Mouse (Mus musculus): ENCODE measurements at regions not wholly inside any gene's neighbourhood (a gene's known extent, or its start where the extent isn't known, plus 50 kb on each side); places are given as distances from the start of the nearest gene placed in this dataset.

DNA sequence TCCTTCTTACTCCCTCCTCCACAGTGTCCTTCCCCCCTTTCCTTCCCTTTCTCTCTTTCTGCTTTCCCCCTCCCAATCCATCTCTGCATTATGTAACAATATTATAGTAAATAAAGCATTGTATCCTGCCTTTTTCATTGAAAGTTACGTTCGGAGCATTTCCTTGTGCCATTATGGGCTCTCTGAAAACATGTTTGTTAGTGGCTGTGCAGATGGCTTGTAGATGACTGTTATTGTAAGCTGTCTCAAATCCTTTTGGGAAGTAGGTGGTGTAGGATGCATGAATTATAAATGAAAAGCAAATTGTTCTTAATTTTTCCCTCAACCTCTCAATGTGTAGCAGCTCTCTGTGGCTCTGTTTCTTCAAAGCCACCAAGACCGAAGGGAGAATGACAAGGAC lies 66.0 kb upstream of the Gpr139 start:
- DNase-seq (ENCODE audit: low spot score in 2 of 2): no peak

DNA sequence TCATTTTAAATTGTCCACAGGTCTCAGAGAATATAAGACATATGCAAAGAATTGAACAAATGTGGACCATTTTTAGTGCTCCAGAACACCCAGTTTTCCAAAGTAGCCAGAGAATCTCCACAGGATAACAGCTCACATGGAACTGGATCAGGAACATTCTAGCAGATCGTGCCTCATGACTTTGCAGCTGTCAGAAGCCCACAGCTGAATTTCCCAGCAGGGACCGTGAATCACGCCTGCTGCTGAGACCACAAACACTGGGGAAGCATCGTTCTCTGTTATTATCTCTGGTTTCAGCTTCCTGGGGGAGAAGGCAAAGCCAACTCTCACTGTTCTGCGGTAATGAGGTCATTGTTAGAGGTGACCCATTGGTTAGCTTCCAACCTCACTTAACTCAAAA lies 60.4 kb upstream of the Gpr139 start:
- DNase-seq (ENCODE audit: low spot score in 2 of 2): no peak

DNA sequence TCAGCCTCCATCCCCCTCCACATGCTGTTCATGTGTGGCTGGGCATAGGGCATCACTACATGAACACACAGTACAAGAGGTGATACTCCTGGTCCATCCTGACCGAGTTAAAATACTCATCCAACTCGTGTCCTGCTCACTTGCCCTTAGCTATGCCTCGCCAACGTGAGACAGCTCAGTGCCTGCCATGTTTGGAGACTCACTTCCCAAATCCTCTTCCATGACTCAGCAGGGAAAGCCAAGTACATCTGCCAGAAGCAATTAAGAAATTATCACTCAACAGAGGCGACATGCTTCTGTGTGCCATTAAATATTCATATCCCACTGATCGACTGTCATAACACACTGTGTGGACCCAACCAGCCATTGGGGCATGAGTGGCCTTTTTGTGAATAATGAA lies 51.9 kb upstream of the Gpr139 start:
- no peak for DNase-seq (ENCODE audit: low spot score in 2 of 2)
